12 mouse cellular contexts compared by ENCODE assay signal in the genomic region with DNA sequence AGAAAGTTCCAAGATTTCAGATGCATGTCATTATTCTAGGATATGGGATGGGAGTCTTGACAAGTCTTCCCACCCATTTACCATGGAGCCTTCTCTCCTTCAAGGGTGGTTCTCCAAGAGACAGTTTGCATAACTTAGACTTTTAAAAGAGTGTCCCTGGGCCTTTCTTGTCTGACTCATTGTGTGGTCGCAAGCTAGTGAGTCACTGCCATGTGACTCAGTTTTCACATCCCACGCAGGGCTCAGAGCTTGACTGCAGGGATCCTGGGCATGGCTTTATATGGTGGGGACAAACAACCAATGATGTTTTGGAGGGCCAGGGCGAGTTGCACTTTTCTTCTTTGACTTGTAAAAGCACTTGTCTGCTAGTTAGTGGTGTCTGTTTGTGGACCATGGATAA. TPM values are rescaled to one million over a fixed set of nuclear protein-coding genes. Genes with fewer than 3 reads are reported as not detected.
DNase-seq lines count a peak whose midpoint lies in the region; ATAC-seq and TF ChIP-seq lines count a peak whose summit lies in the region.
"Had no signal": no experiment of that assay in that cellular context is flagged by ENCODE, and none has a peak within 500 bp of the region (broad histone marks: within the 10 kb centered on the region; RNA-seq: fewer than 3 reads in every experiment).

No protein-coding gene starts in this region.

- H3K4me3 ChIP-seq in myocyte: no peak overlapping the region
- no peak overlapping the region for H3K4me3 ChIP-seq in kidney, embryonic 15.5 days (replicated peaks)
- H3K4me3 ChIP-seq: midbrain, embryonic 10.5 days; neural tube, embryonic 12.5 days had no signal

- H3K36me3 ChIP-seq in myocyte (ENCODE audit: control insufficient read depth, insufficient read depth): no peaks in the 10 kb centered on the region
- no peaks in the 10 kb centered on the region for H3K36me3 ChIP-seq in kidney, embryonic 15.5 days
- H3K36me3 ChIP-seq: midbrain, embryonic 10.5 days; neural tube, embryonic 12.5 days had no signal

- H3K4me2 ChIP-seq in myocyte (ENCODE audit: low read depth): peak overlapping the region; percentile 63
- H3K4me2 ChIP-seq in kidney, embryonic 15.5 days: no peak overlapping the region
- H3K4me2 ChIP-seq: neural tube, embryonic 12.5 days had no signal

- no peaks in the 10 kb centered on the region for H3K79me2 ChIP-seq in myocyte (ENCODE audit: control insufficient read depth, insufficient read depth)

- WGBS in kidney, embryonic 15.5 days: 80% methylated on average over 3 of the region's 3 CpGs

- ATAC-seq in kidney, embryonic 15.5 days (replicated peaks; ENCODE audit: low FRiP score): no peak
- ATAC-seq: forebrain, postnatal 0 days had no signal

- no peak for TF ChIP-seq POLR2A in myocyte (IDR thresholded peaks at IDR 0.05; ENCODE audit: insufficient read length, low read depth)

- H3ac ChIP-seq in myocyte (ENCODE audit: control insufficient read depth, insufficient read length): no peak overlapping the region

- no peak overlapping the region for H3K9ac ChIP-seq in kidney, embryonic 15.5 days
- H3K9ac ChIP-seq: forebrain, postnatal 0 days; neural tube, embryonic 12.5 days had no signal

- H3K27me3 ChIP-seq in myocyte (ENCODE audit: control insufficient read depth, insufficient read depth, insufficient read length): no peaks in the 10 kb centered on the region
- no peaks in the 10 kb centered on the region for H3K27me3 ChIP-seq in kidney, embryonic 15.5 days
- H3K27me3 ChIP-seq: neural tube, embryonic 12.5 days had no signal

- no peaks in the 10 kb centered on the region for H3K9me3 ChIP-seq in kidney, embryonic 15.5 days (replicated peaks)
- H3K9me3 ChIP-seq: midbrain, embryonic 10.5 days; neural tube, embryonic 12.5 days had no signal

- DNase-seq in adrenal gland, adult (ENCODE audit: inconsistent age in 2 of 2, low spot score in 1 of 2): peak; percentile 73 to 82
- no peak for DNase-seq in adrenal gland, postnatal 4 days (ENCODE audit: low spot score in 2 of 2)
- peak; percentile 79 for DNase-seq in right cerebral cortex, adult 18-20 months
- DNase-seq in right cerebral cortex, postnatal 14 days: no peak
- DNase-seq in adrenal gland, postnatal 10 days: peak; percentile 29
- DNase-seq in yolk sac, embryonic 10.5 days (ENCODE audit: low spot score): no peak
- DNase-seq: forebrain, postnatal 0 days; kidney, adult 2 months had no signal

- no peak overlapping the region for H3K27ac ChIP-seq in kidney, embryonic 15.5 days
- H3K27ac ChIP-seq: midbrain, embryonic 10.5 days; neural tube, embryonic 12.5 days had no signal

- H3K4me1 ChIP-seq in kidney, embryonic 15.5 days: no peaks in the 10 kb centered on the region
- H3K4me1 ChIP-seq: midbrain, embryonic 10.5 days; neural tube, embryonic 12.5 days had no signal

TF ChIP-seq in myocyte, 11 proteins besides CTCF, POLR2A, EP300 and RAD21:
- TF ChIP-seq SRF (IDR thresholded peaks at IDR 0.05; ENCODE audit: control insufficient read depth, insufficient read length, low read depth) (peak; percentile 95), MYOG (IDR thresholded peaks at IDR 0.05; ENCODE audit: control insufficient read depth in 1 of 3, insufficient read depth in 1 of 3, insufficient read length in 2 of 3, low read depth in 2 of 3) (no peak), TCF12 (IDR thresholded peaks at IDR 0.05; ENCODE audit: insufficient read depth, poor library complexity, severe bottlenecking) (no peak), USF1 (IDR thresholded peaks at IDR 0.05; ENCODE audit: low read depth) (peak; percentile 94), POLR2AphosphoS2 (IDR thresholded peaks at IDR 0.05; ENCODE audit: insufficient read length, low read depth) (no peak), CEBPB (IDR thresholded peaks at IDR 0.05; ENCODE audit: insufficient read depth, poor library complexity, severe bottlenecking) (0 out of 2 replicates have a peak, but pooled peaks have one; percentile 42), TCF3 (IDR thresholded peaks at IDR 0.05; ENCODE audit: insufficient read length, low read depth) (no peak)
TF ChIP-seq in myocyte: peak in this region for 3.

RNA-seq across cellular contexts. Expression of a gene that starts 34.0 kb away (rescaled TPM):
- 10 to 100 TPM; 26.8 to 36.7 TPM for total RNA-seq in adrenal gland, postnatal 4 days (2021)
- total RNA-seq in adrenal gland, postnatal 10 days (2021): 10 to 100 TPM; 23.2 to 24.5 TPM
- 98.5 TPM for polyA plus RNA-seq in myocyte (2012; fragmentation: generic; extraction: Trizol)
- 90.8 and 93.4 TPM in 2 replicates for polyA plus RNA-seq in kidney, embryonic 15.5 days (2015; fragmentation: Nextera tagmentation; extraction: Ambion mirVana)

Comparison
In these comparisons a context has a peak if more than half of its experiments do, and no peak if none do; other contexts are left out.
1. DNase-seq: peak in adrenal gland, adult (2 of 2), right cerebral cortex, adult 18-20 months (single experiment) and adrenal gland, postnatal 10 days (single experiment); none in adrenal gland, postnatal 4 days (0 of 2), right cerebral cortex, postnatal 14 days (single experiment) and yolk sac, embryonic 10.5 days (single experiment).